Mouse (Mus musculus) liver, embryonic 16.5 days (tissue): Measurements from ENCODE around the gene Hbb-bs. TPM values are rescaled to one million over a fixed set of nuclear protein-coding genes. Genes with fewer than 3 reads are reported as not detected.

Experiments used
- polyA plus RNA-seq: library from polyadenylated mRNA; unstranded; fragments of >200 nt; fragmentation: Nextera tagmentation; extraction: Ambion mirVana; gene quantifications from 2 replicates; pipeline ENCODE4 v1.2.1, GENCODE M21; 2015

Hbb-bs gene
- polyA plus RNA-seq, 1 experiment from 2014 or later = 113,562 TPM

Other genes starting within 250 kb of the Hbb-bs start
- not detected in 2 replicates for gene Olfr618, start 238.0 kb downstream of the Hbb-bs start, polyA plus RNA-seq
- gene Olfr619, start 227.5 kb downstream of the Hbb-bs start, polyA plus RNA-seq = not detected in 2 replicates
- gene Olfr620, start 215.6 kb downstream of the Hbb-bs start, polyA plus RNA-seq = not detected in 2 replicates
- gene Olfr622, start 185.4 kb downstream of the Hbb-bs start, polyA plus RNA-seq = not detected in 2 replicates
- not detected in 2 replicates for gene Olfr623, start 164.4 kb downstream of the Hbb-bs start, polyA plus RNA-seq
- gene Olfr624, start 156.9 kb downstream of the Hbb-bs start, polyA plus RNA-seq = 0.02 TPM in 2 replicates
- not detected in 2 replicates for gene Olfr625-ps1, start 145.4 kb downstream of the Hbb-bs start, polyA plus RNA-seq
- not detected in 2 replicates for gene Olfr243, start 113.4 kb downstream of the Hbb-bs start, polyA plus RNA-seq
- gene Olfr628, start 97.7 kb downstream of the Hbb-bs start, polyA plus RNA-seq = not detected in 2 replicates
- gene Olfr629, start 83.2 kb downstream of the Hbb-bs start, polyA plus RNA-seq = 0.07 TPM in 1 of 2 replicates, not detected in the other
- gene Olfr630, start 70.8 kb downstream of the Hbb-bs start, polyA plus RNA-seq = not detected in 2 replicates
- gene Olfr69, start 56.5 kb downstream of the Hbb-bs start, polyA plus RNA-seq = not detected in 2 replicates
- gene Olfr68, start 48.4 kb downstream of the Hbb-bs start, polyA plus RNA-seq = not detected in 2 replicates
- not detected in 2 replicates for gene Olfr67, start 36.3 kb downstream of the Hbb-bs start, polyA plus RNA-seq
- 43,947 and 47,652 TPM in 2 replicates for gene Hbb-bt, start 14.1 kb downstream of the Hbb-bs start, polyA plus RNA-seq
- 0.22 TPM in 1 of 2 replicates, not detected in the other for gene Hbb-bh2, start 12.4 kb upstream of the Hbb-bs start, polyA plus RNA-seq
- gene Hbb-bh1, start 15.1 kb upstream of the Hbb-bs start, polyA plus RNA-seq = 24.9 and 31.8 TPM in 2 replicates
- gene Hbb-y, start 25.1 kb upstream of the Hbb-bs start, polyA plus RNA-seq = 114 and 115 TPM in 2 replicates
- gene Olfr66, start 58.2 kb upstream of the Hbb-bs start, polyA plus RNA-seq = not detected in 2 replicates
- gene Olfr64, start 66.4 kb upstream of the Hbb-bs start, polyA plus RNA-seq = not detected in 2 replicates
- gene Olfr65, start 75.4 kb upstream of the Hbb-bs start, polyA plus RNA-seq = not detected in 2 replicates
- gene Olfr631, start 100.7 kb upstream of the Hbb-bs start, polyA plus RNA-seq = 0.13 TPM in 1 of 2 replicates, not detected in the other
- 0.18 and 0.29 TPM in 2 replicates for gene Olfr632, start 106.3 kb upstream of the Hbb-bs start, polyA plus RNA-seq
- not detected in 2 replicates for gene Olfr633, start 116.3 kb upstream of the Hbb-bs start, polyA plus RNA-seq
- gene Olfr635, start 143.1 kb upstream of the Hbb-bs start, polyA plus RNA-seq = not detected in 2 replicates
- gene Olfr638, start 170.7 kb upstream of the Hbb-bs start, polyA plus RNA-seq = not detected in 2 replicates
- not detected in 2 replicates for gene Olfr639, start 189.2 kb upstream of the Hbb-bs start, polyA plus RNA-seq
- not detected in 2 replicates for gene Olfr640, start 197.5 kb upstream of the Hbb-bs start, polyA plus RNA-seq
- not detected in 2 replicates for gene Olfr641, start 207.3 kb upstream of the Hbb-bs start, polyA plus RNA-seq
- not detected in 2 replicates for gene Olfr642, start 224.6 kb upstream of the Hbb-bs start, polyA plus RNA-seq
- not detected in 2 replicates for gene 4930516K23Rik, start 233.3 kb upstream of the Hbb-bs start, polyA plus RNA-seq
- gene Olfr644, start 243.8 kb upstream of the Hbb-bs start, polyA plus RNA-seq = not detected in 2 replicates